Mouse (Mus musculus): ENCODE data around the gene Lrrfip1. TPM values are rescaled to one million over a fixed set of nuclear protein-coding genes. Genes with fewer than 3 reads are reported as not detected.

Gene Lrrfip1
- polyA plus RNA-seq, 1 experiment = 0.63 TPM

- no peaks in the 10 kb centered on the region; the same call in 1 of the 2 replicates for H3K27me3 ChIP-seq (ENCODE audit: control insufficient read depth, insufficient read depth, low read length)
- H3K4me1 ChIP-seq (ENCODE audit: control insufficient read depth, insufficient read depth, low read length) = peaks cover 16% of the 10 kb centered on the region
- TF ChIP-seq CTCF (IDR thresholded peaks at IDR 0.05; ENCODE audit: control insufficient read depth, insufficient read depth, insufficient replicate concordance, low read depth, low read length) (no peak), POLR2A (IDR thresholded peaks at IDR 0.05; ENCODE audit: control insufficient read depth, low read depth, low read length) (no peak)
- H3K36me3 ChIP-seq (ENCODE audit: control insufficient read depth, insufficient read depth, low read length) = no peaks in the 10 kb centered on the region
- H3K27ac ChIP-seq (ENCODE audit: control insufficient read depth, insufficient read depth, low read depth, low read length) = no peak overlapping the region
- H3K4me3 ChIP-seq (ENCODE audit: control insufficient read depth, low read depth, low read length) = peak overlapping the region; percentile 89
These were observed 514 bp downstream of the Lrrfip1 start for GRCm38 (mm10) chr1:90998891-90999611.

- Histone ChIP-seq H3K36me3 (ENCODE audit: control insufficient read depth, insufficient read depth, low read length) (no peaks in the 10 kb centered on the region), H3K4me1 (ENCODE audit: control insufficient read depth, insufficient read depth, low read length) (peaks cover 16% of the 10 kb centered on the region), H3K27me3 (ENCODE audit: control insufficient read depth, insufficient read depth, low read length) (no peaks in the 10 kb centered on the region; the same call in 1 of the 2 replicates), H3K4me3 (ENCODE audit: control insufficient read depth, low read depth, low read length) (no peak overlapping the region), H3K27ac (ENCODE audit: control insufficient read depth, insufficient read depth, low read depth, low read length) (no peak overlapping the region)
- TF ChIP-seq POLR2A (IDR thresholded peaks at IDR 0.05; ENCODE audit: control insufficient read depth, low read depth, low read length) (no peak), CTCF (IDR thresholded peaks at IDR 0.05; ENCODE audit: control insufficient read depth, insufficient read depth, insufficient replicate concordance, low read depth, low read length) (no peak)
These were observed 1.5 kb downstream of the Lrrfip1 start for GRCm38 (mm10) chr1:90999911-91000601.

DNA sequence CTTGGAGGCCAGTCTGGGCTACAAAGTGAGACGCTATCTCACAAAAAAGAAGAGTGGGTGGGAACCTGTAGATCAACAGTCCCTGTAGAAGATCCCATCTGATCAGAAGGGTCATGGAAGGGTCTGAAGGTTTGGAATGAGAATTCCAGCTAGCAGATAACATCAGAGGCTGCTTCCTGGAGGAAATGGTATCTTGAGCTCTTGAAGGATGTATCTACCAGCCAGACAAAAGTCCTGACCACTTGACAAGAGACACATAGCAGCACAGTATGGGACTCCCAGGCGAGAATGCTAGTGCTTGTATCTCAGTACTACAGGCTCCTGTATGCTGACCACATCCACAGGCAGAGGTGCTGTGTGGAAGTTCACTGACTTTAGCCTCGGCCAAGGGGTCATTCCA lies 2.6 kb downstream of the Lrrfip1 start:
- H3K4me1 ChIP-seq (ENCODE audit: control insufficient read depth, insufficient read depth, low read length) = peaks cover 16% of the 10 kb centered on the region
- no peak for TF ChIP-seq CTCF (IDR thresholded peaks at IDR 0.05; ENCODE audit: control insufficient read depth, insufficient read depth, insufficient replicate concordance, low read depth, low read length)
- TF ChIP-seq POLR2A (IDR thresholded peaks at IDR 0.05; ENCODE audit: control insufficient read depth, low read depth, low read length) = no peak
- no peak overlapping the region for H3K4me3 ChIP-seq (ENCODE audit: control insufficient read depth, low read depth, low read length)
- no peaks in the 10 kb centered on the region for H3K36me3 ChIP-seq (ENCODE audit: control insufficient read depth, insufficient read depth, low read length)
- H3K27ac ChIP-seq (ENCODE audit: control insufficient read depth, insufficient read depth, low read depth, low read length) = no peak overlapping the region
- no peaks in the 10 kb centered on the region; the same call in 1 of the 2 replicates for H3K27me3 ChIP-seq (ENCODE audit: control insufficient read depth, insufficient read depth, low read length)

- no peak overlapping the region for H3K27ac ChIP-seq (ENCODE audit: control insufficient read depth, insufficient read depth, low read depth, low read length)
- peaks cover 16% of the 10 kb centered on the region for H3K4me1 ChIP-seq (ENCODE audit: control insufficient read depth, insufficient read depth, low read length)
- no peaks in the 10 kb centered on the region for H3K36me3 ChIP-seq (ENCODE audit: control insufficient read depth, insufficient read depth, low read length)
- H3K4me3 ChIP-seq (ENCODE audit: control insufficient read depth, low read depth, low read length) = no peak overlapping the region
- TF ChIP-seq CTCF (IDR thresholded peaks at IDR 0.05; ENCODE audit: control insufficient read depth, insufficient read depth, insufficient replicate concordance, low read depth, low read length) (no peak), POLR2A (IDR thresholded peaks at IDR 0.05; ENCODE audit: control insufficient read depth, low read depth, low read length) (no peak)
- no peaks in the 10 kb centered on the region; the same call in 1 of the 2 replicates for H3K27me3 ChIP-seq (ENCODE audit: control insufficient read depth, insufficient read depth, low read length)
These were observed 3.5 kb downstream of the Lrrfip1 start for GRCm38 (mm10) chr1:91001871-91002539.

DNA sequence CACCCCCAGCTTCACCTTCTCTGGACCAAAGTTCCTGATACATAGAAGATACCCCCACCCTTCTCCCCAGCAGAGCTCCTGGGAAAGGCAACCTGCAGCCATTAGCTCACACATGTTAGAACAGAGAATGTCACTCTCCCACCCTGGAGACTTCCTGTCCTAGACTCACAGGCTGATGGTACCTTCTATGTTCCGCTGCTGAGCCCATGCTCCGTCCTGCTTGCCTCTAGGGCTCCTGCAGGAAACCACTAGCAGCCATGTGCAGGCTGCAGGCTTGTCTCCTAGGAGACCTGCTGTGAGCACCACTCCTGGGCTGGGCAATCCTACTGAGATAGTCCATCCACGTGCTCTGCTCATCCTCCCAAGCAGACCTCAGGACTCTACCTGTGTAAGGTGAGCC lies 4.1 kb downstream of the Lrrfip1 start:
- Histone ChIP-seq H3K36me3 (ENCODE audit: control insufficient read depth, insufficient read depth, low read length) (no peaks in the 10 kb centered on the region), H3K27me3 (ENCODE audit: control insufficient read depth, insufficient read depth, low read length) (no peaks in the 10 kb centered on the region; the same call in 1 of the 2 replicates), H3K4me1 (ENCODE audit: control insufficient read depth, insufficient read depth, low read length) (peaks cover 16% of the 10 kb centered on the region), H3K27ac (ENCODE audit: control insufficient read depth, insufficient read depth, low read depth, low read length) (no peak overlapping the region), H3K4me3 (ENCODE audit: control insufficient read depth, low read depth, low read length) (no peak overlapping the region)
- TF ChIP-seq CTCF (IDR thresholded peaks at IDR 0.05; ENCODE audit: control insufficient read depth, insufficient read depth, insufficient replicate concordance, low read depth, low read length) (no peak), POLR2A (IDR thresholded peaks at IDR 0.05; ENCODE audit: control insufficient read depth, low read depth, low read length) (no peak)

DNA sequence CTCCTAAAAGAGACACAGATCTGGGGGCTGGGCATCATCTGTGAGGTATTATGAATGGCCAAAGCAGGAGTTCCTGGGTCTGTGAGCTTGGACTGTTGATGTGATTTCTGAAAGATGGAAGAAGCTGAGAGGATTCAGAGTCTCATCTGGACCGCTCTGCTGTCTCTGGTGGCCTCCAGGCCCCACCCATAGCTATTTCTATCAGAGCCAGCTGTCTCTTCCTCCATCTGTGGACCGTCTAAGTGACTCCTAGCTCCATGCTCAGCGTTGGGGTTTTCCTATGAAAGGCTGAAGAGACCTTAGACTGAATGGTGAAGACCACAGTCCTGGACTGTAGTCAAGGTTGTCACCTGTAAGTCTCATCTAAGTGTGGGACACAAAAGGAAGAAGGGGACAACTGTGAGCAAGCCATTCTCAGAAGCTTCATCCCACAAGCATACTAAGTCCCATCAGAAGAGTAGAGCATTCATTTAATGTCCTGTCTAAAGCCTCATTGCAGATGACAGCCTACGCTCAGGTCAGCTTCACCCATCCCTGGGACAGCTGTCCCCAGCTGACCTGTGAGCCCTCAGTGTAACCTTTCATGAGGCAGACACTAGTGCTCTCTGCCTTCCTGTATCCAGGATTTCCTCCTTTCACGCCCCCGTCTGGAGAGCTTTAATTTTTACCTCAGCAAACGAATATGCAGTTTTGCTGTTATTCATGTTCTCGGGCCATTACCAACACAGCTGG lies 5.2 kb downstream of the Lrrfip1 start:
- Histone ChIP-seq H3K27ac (ENCODE audit: control insufficient read depth, insufficient read depth, low read depth, low read length) (no peak overlapping the region), H3K27me3 (ENCODE audit: control insufficient read depth, insufficient read depth, low read length) (no peaks in the 10 kb centered on the region; the same call in 1 of the 2 replicates), H3K36me3 (ENCODE audit: control insufficient read depth, insufficient read depth, low read length) (no peaks in the 10 kb centered on the region), H3K4me3 (ENCODE audit: control insufficient read depth, low read depth, low read length) (no peak overlapping the region), H3K4me1 (ENCODE audit: control insufficient read depth, insufficient read depth, low read length) (peaks cover 7% of the 10 kb centered on the region)
- TF ChIP-seq CTCF (IDR thresholded peaks at IDR 0.05; ENCODE audit: control insufficient read depth, insufficient read depth, insufficient replicate concordance, low read depth, low read length) = no peak
- no peak for TF ChIP-seq POLR2A (IDR thresholded peaks at IDR 0.05; ENCODE audit: control insufficient read depth, low read depth, low read length)
